Mouse (Mus musculus): Measurements from ENCODE around the gene Stub1.

Stub1 gene

GRCm38 (mm10) chr17:25836397-25837075 is 3.3 kb upstream of the Stub1 start:
- peak in 1 of 2 experiments; percentile 52 for DNase-seq

GRCm38 (mm10) chr17:25835816-25836215 is 2.6 kb upstream of the Stub1 start:
- DNase-seq: no peak

GRCm38 (mm10) chr17:25835301-25835700 is 2.1 kb upstream of the Stub1 start:
- no peak for DNase-seq

- no peak for DNase-seq
Measured at GRCm38 (mm10) chr17:25834595-25835222, 1.5 kb upstream of the Stub1 start.

- peak; percentile 80 to 88 for DNase-seq
Measured at GRCm38 (mm10) chr17:25833961-25834594, 874 bp upstream of the Stub1 start.

GRCm38 (mm10) chr17:25832436-25833290 is 541 bp downstream of the Stub1 start:
- peak; percentile 100 for DNase-seq

GRCm38 (mm10) chr17:25831451-25832281 is 1.5 kb downstream of the Stub1 start:
- peak; percentile 41 to 49 for DNase-seq

- peak in 1 of 2 experiments; percentile 17 for DNase-seq
Measured at GRCm38 (mm10) chr17:25830806-25831431, 2.3 kb downstream of the Stub1 start.

- peak in 1 of 2 experiments; percentile 10 for DNase-seq
Measured at GRCm38 (mm10) chr17:25830200-25830753, 2.9 kb downstream of the Stub1 start.

- DNase-seq: peak in 1 of 2 experiments; percentile 15
Measured at GRCm38 (mm10) chr17:25829558-25830017, 3.6 kb downstream of the Stub1 start.

GRCm38 (mm10) chr17:25828712-25829557 is 4.3 kb downstream of the Stub1 start, which contains the start of gene Jmjd8:
Gene Jmjd8 (plus strand): TSS chr17:25828867.
- peak; percentile 77 to 85 for DNase-seq

GRCm38 (mm10) chr17:25828223-25828594 is 5.0 kb downstream of the Stub1 start:
- DNase-seq: no peak

- DNase-seq: peak in 1 of 2 experiments; percentile 11
Measured at GRCm38 (mm10) chr17:25827546-25828222, 5.5 kb downstream of the Stub1 start.

GRCm38 (mm10) chr17:25827011-25827410 is 6.2 kb downstream of the Stub1 start:
- no peak for DNase-seq

- no peak for DNase-seq
Measured at GRCm38 (mm10) chr17:25825984-25826570, 7.1 kb downstream of the Stub1 start.

GRCm38 (mm10) chr17:25825311-25825710 is 7.9 kb downstream of the Stub1 start:
- DNase-seq: no peak

- no peak for DNase-seq
Measured at GRCm38 (mm10) chr17:25824362-25825142, 8.7 kb downstream of the Stub1 start.

GRCm38 (mm10) chr17:25823452-25823851 is 9.8 kb downstream of the Stub1 start, which contains the start of gene Wdr24:
Gene Wdr24 (plus strand): TSS chr17:25823627.
- DNase-seq: peak; percentile 75 to 80

All from kidney, adult 8-10 months (tissue).